ENCODE assay signal across 10 mouse cellular contexts in the genomic region with DNA sequence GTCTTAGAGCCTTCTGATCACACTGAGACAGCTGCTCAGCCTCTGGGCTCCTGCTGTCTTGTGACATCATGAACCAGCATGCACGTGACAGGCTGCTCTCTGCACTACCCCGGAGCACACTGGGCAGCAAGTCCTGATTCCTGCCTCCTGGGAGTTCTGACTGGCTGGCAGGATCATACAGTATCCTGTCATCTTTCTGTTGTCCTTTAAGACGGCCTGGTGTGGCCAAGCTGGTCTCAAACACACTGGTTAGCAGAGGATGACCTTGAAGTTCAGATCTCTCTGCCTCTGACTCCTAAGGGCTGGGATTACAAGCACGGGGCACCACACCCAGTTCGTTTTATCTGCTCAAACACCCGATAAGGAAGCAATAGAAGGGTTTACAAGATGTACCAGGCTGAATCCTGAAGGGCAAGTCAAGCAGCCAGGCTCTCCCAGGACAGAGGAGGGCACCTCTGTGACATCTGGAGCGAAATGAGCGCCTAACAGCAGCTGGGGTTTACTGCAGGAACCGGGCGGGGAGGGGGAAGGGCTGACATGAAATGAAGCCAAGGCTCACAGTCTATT. TPM values are rescaled to one million over a fixed set of nuclear protein-coding genes. Genes with fewer than 3 reads are reported as not detected.
DNase-seq lines count a peak whose midpoint lies in the region; ATAC-seq and TF ChIP-seq lines count a peak whose summit lies in the region.
"Had no signal": no experiment of that assay in that cellular context is flagged by ENCODE, and none has a peak within 500 bp of the region (broad histone marks: within the 10 kb centered on the region; RNA-seq: fewer than 3 reads in every experiment).

No protein-coding gene starts in this region.

- no peak for TF ChIP-seq CTCF in small intestine, adult 2 months (IDR thresholded peaks at IDR 0.05; ENCODE audit: extremely low read depth, insufficient read length, insufficient replicate concordance, low read depth, low read length)

- DNase-seq in kidney, adult 9 months, result peak; percentile 73
- DNase-seq in layer of hippocampus, adult 9-10 months (ENCODE audit: low spot score), result no peak
- no peak for DNase-seq in natural killer cell, adult 2 months (ENCODE audit: low spot score in 2 of 2)

- no peak overlapping the region for H3K4me3 ChIP-seq in kidney, embryonic 16.5 days (ENCODE audit: low read length)
- no peak overlapping the region for H3K4me3 ChIP-seq in brown adipose tissue, adult 24 weeks (ENCODE audit: insufficient read depth, low read depth, low read length)
- H3K4me3 ChIP-seq in intestine, embryonic 15.5 days (replicated peaks), result no peak overlapping the region
- H3K4me3 ChIP-seq in small intestine, adult 2 months (ENCODE audit: low read depth, low read length), result no peak overlapping the region
- H3K4me3 ChIP-seq in midbrain, embryonic 16.5 days (ENCODE audit: low read depth, low read length), result no peak overlapping the region

- no peaks in the 10 kb centered on the region for H3K9me3 ChIP-seq in kidney, embryonic 16.5 days (ENCODE audit: low read length)
- no peaks in the 10 kb centered on the region for H3K9me3 ChIP-seq in intestine, embryonic 15.5 days
- H3K9me3 ChIP-seq in midbrain, embryonic 16.5 days (replicated peaks; ENCODE audit: control insufficient read depth, low read length, poor library complexity, severe bottlenecking), result no peaks in the 10 kb centered on the region

- H3K27me3 ChIP-seq in kidney, embryonic 16.5 days (ENCODE audit: insufficient read depth, low read length), result no peaks in the 10 kb centered on the region
- H3K27me3 ChIP-seq in intestine, embryonic 15.5 days (replicated peaks), result no peaks in the 10 kb centered on the region
- H3K27me3 ChIP-seq in small intestine, adult 2 months (ENCODE audit: control insufficient read depth, insufficient read depth, low read length), result no peaks in the 10 kb centered on the region
- no peaks in the 10 kb centered on the region for H3K27me3 ChIP-seq in midbrain, embryonic 16.5 days (ENCODE audit: control insufficient read depth, insufficient read depth, low read depth, low read length)
- H3K27me3 ChIP-seq: Patski had no signal

- no peak overlapping the region for H3K27ac ChIP-seq in kidney, embryonic 16.5 days (ENCODE audit: low read length)
- H3K27ac ChIP-seq in brown adipose tissue, adult 24 weeks (replicated peaks; ENCODE audit: low read depth, low read length), result peak overlapping the region; percentile 95
- H3K27ac ChIP-seq in intestine, embryonic 15.5 days, result peak overlapping the region; percentile 27; the same call in 1 of the 2 replicates
- H3K27ac ChIP-seq in small intestine, adult 2 months (ENCODE audit: insufficient read depth, low read depth, low read length), result peak overlapping the region; percentile 28
- no peak overlapping the region for H3K27ac ChIP-seq in midbrain, embryonic 16.5 days (ENCODE audit: low read length)
- H3K27ac ChIP-seq: macrophage had no signal

- H3K36me3 ChIP-seq in kidney, embryonic 16.5 days (ENCODE audit: insufficient read depth, low read length), result peaks cover 22% of the 10 kb centered on the region
- H3K36me3 ChIP-seq in intestine, embryonic 15.5 days, result peaks cover 17% of the 10 kb centered on the region
- peaks cover 12% of the 10 kb centered on the region for H3K36me3 ChIP-seq in small intestine, adult 2 months (ENCODE audit: control insufficient read depth, insufficient read depth, low read length)
- peaks cover 6% of the 10 kb centered on the region for H3K36me3 ChIP-seq in midbrain, embryonic 16.5 days (ENCODE audit: control insufficient read depth, insufficient read depth, low read length)

- no peak overlapping the region for H3K4me2 ChIP-seq in kidney, embryonic 16.5 days (replicated peaks; ENCODE audit: low read depth, low read length)
- H3K4me2 ChIP-seq in intestine, embryonic 15.5 days (replicated peaks), result no peak overlapping the region
- H3K4me2 ChIP-seq in midbrain, embryonic 16.5 days (ENCODE audit: low read length), result no peak overlapping the region

- TF ChIP-seq POLR2A in small intestine, adult 2 months (IDR thresholded peaks at IDR 0.05; ENCODE audit: low read depth, low read length), result no peak

- no peaks in the 10 kb centered on the region for H3K4me1 ChIP-seq in kidney, embryonic 16.5 days (ENCODE audit: insufficient read depth, low read length)
- H3K4me1 ChIP-seq in brown adipose tissue, adult 24 weeks (ENCODE audit: control insufficient read depth, insufficient read depth, insufficient read length, low read length), result peaks cover 7% of the 10 kb centered on the region; the same call in 1 of the 2 replicates
- H3K4me1 ChIP-seq in intestine, embryonic 15.5 days (replicated peaks), result no peaks in the 10 kb centered on the region
- peaks cover 4% of the 10 kb centered on the region for H3K4me1 ChIP-seq in small intestine, adult 2 months (ENCODE audit: control insufficient read depth, insufficient read depth, insufficient read length, low read length)
- H3K4me1 ChIP-seq in midbrain, embryonic 16.5 days (ENCODE audit: control insufficient read depth, insufficient read depth, low read length), result no peaks in the 10 kb centered on the region

- WGBS in kidney, embryonic 16.5 days, result 75% methylated on average over 10 of the region's 10 CpGs
- 55% methylated on average over 10 of the region's 10 CpGs for WGBS in intestine, embryonic 15.5 days
- WGBS in small intestine, adult 2 months, result 32% methylated on average over 10 of the region's 10 CpGs
- WGBS in midbrain, embryonic 16.5 days, result 77% methylated on average over 10 of the region's 10 CpGs

- ATAC-seq in kidney, embryonic 16.5 days (ENCODE audit: low FRiP score, low TSS enrichment), result no peak
- ATAC-seq in intestine, embryonic 15.5 days, result peak; percentile 91
- no peak for ATAC-seq in midbrain, embryonic 16.5 days
- ATAC-seq: Patski had no signal

- no peak overlapping the region for H3K9ac ChIP-seq in kidney, embryonic 16.5 days (replicated peaks; ENCODE audit: low read length)
- no peak overlapping the region for H3K9ac ChIP-seq in intestine, embryonic 15.5 days
- no peak overlapping the region for H3K9ac ChIP-seq in midbrain, embryonic 16.5 days (ENCODE audit: low read depth, low read length)

RNA-seq across cellular contexts. Expression of a gene that starts 12.5 kb away (rescaled TPM):
- 195 and 200 TPM in 2 replicates for polyA plus RNA-seq in kidney, embryonic 16.5 days (2015; fragmentation: Nextera tagmentation; extraction: Ambion mirVana)
- 184 and 185 TPM in 2 replicates for polyA plus RNA-seq in brown adipose tissue, adult 24 weeks (2012; ENCODE audit: insufficient read depth, insufficient read length, missing spikeins)
- 130 and 136 TPM in 2 replicates for polyA plus RNA-seq in intestine, embryonic 15.5 days (2015; fragmentation: Nextera tagmentation; extraction: Ambion mirVana)
- 38.3 and 51.3 TPM in 2 replicates for polyA plus RNA-seq in small intestine, adult 2 months (2012; rRNA removed)
- polyA plus RNA-seq in midbrain, embryonic 16.5 days (2015; fragmentation: Nextera tagmentation; extraction: Ambion mirVana), result 105 and 108 TPM in 2 replicates

RNA-seq across cellular contexts. Expression of a gene that starts 49.2 kb away (rescaled TPM):
- 12.6 and 12.7 TPM in 2 replicates for polyA plus RNA-seq in kidney, embryonic 16.5 days (2015; fragmentation: Nextera tagmentation; extraction: Ambion mirVana)
- 33.7 and 37.4 TPM in 2 replicates for polyA plus RNA-seq in brown adipose tissue, adult 24 weeks (2012; ENCODE audit: insufficient read depth, insufficient read length, missing spikeins)
- polyA plus RNA-seq in intestine, embryonic 15.5 days (2015; fragmentation: Nextera tagmentation; extraction: Ambion mirVana), result 4.8 and 5.5 TPM in 2 replicates
- polyA plus RNA-seq in small intestine, adult 2 months (2012; rRNA removed), result 2.0 and 23.5 TPM in 2 replicates
- polyA plus RNA-seq in midbrain, embryonic 16.5 days (2015; fragmentation: Nextera tagmentation; extraction: Ambion mirVana), result 2.7 and 3.1 TPM in 2 replicates

Comparison
In these comparisons a context has a peak if more than half of its experiments do, and no peak if none do; other contexts are left out.
1. H3K27ac ChIP-seq: peak in brown adipose tissue, adult 24 weeks (single experiment), intestine, embryonic 15.5 days (single experiment) and small intestine, adult 2 months (single experiment); none in kidney, embryonic 16.5 days (single experiment) and midbrain, embryonic 16.5 days (single experiment).